Mouse (Mus musculus) intestine, postnatal 0 days (tissue): Measurements from ENCODE around the gene Fam72a. TPM values are rescaled to one million over a fixed set of nuclear protein-coding genes. Genes with fewer than 3 reads are reported as not detected.
"Not testable (repeated sequence)": the region's sequence is repeated elsewhere in the genome, so short reads cannot be mapped to it uniquely, and the experiment has no call there.

ENCODE experiments used
- ATAC-seq: fragments of 200-750 bp; cut with Nextera tagmentation; 2 replicates; pipeline ENCODE4 v1.8.0; 2017; ENCODE audit warnings: mild to moderate bottlenecking, moderate TSS enrichment, moderate library complexity
- H3K27ac ChIP-seq: fragments of 300-500 bp; sonication (generic); 2 replicates; pipeline ENCODE4 v1.5.1; 2014; ENCODE audit warnings: mild to moderate bottlenecking, low read depth, low read length, moderate library complexity
- H3K27me3 ChIP-seq: fragments of 300-500 bp; sonication (generic); replicated peaks from 2 replicates; pipeline ENCODE4 v1.6.1; 2014; ENCODE audit warnings: low read length, mixed read lengths; ENCODE audit not compliant: control insufficient read depth, insufficient read depth
- H3K36me3 ChIP-seq: fragments of 300-500 bp; sonication (generic); 2 replicates; pipeline ENCODE4 v1.6.1; 2014; ENCODE audit warnings: mild to moderate bottlenecking, moderate library complexity; ENCODE audit not compliant: control insufficient read depth, insufficient read depth
- H3K4me1 ChIP-seq: fragments of 300-500 bp; sonication (generic); replicated peaks from 2 replicates; pipeline ENCODE4 v1.6.1; 2014; ENCODE audit warnings: antibody characterized with exemption, low read length, mixed read lengths; ENCODE audit not compliant: control insufficient read depth, insufficient read depth
- H3K4me2 ChIP-seq: fragments of 300-500 bp; sonication (generic); replicated peaks from 2 replicates; pipeline ENCODE4 v1.6.1; 2014; ENCODE audit warnings: low read depth, mild to moderate bottlenecking, moderate library complexity
- H3K4me3 ChIP-seq: fragments of 300-500 bp; sonication (generic); 2 replicates; pipeline ENCODE4 v1.5.1; 2014; ENCODE audit warnings: low read depth, low read length
- H3K9ac ChIP-seq: fragments of 300-500 bp; sonication (generic); 2 replicates; pipeline ENCODE4 v1.6.1; 2014; ENCODE audit warnings: mild to moderate bottlenecking, low read depth, low read length
- H3K9me3 ChIP-seq: fragments of 300-500 bp; sonication (generic); 2 replicates; pipeline ENCODE4 v1.6.1; 2016; ENCODE audit warnings: mixed run types; ENCODE audit not compliant: control insufficient read depth
- CTCF ChIP-seq: sonication (generic); IDR thresholded peaks from 2 replicates; pipeline ENCODE4 v1.5.1; 2016; ENCODE audit warnings: low read depth, mild to moderate bottlenecking, control low read depth, antibody characterized with exemption, moderate library complexity
- WGBS: fragments of 180-500 bp; shearing (Covaris S2); extraction: QIAGEN DNeasy Blood & Tissue Kit; methylation state at CpG from one replicate; pipeline ENCODE4 v1.1.7; 2014; 5-methylcytosine and 5-hydroxymethylcytosine counted together
- polyA plus RNA-seq: library from polyadenylated mRNA; unstranded; fragments of >200 nt; fragmentation: Nextera tagmentation; extraction: Ambion mirVana; gene quantifications from 2 replicates; pipeline ENCODE4 v1.2.1, GENCODE M21; 2015

Fam72a gene
- polyA plus RNA-seq, 1 experiment from 2014 or later = 1.1 TPM

- no peak for TF ChIP-seq CTCF
- no peak for ATAC-seq
- Histone ChIP-seq H3K9me3 (no peaks in the 10 kb centered on the region), H3K27ac (no peak overlapping the region), H3K4me2 (no peak overlapping the region), H3K4me3 (no peak overlapping the region), H3K4me1 (no peaks in the 10 kb centered on the region), H3K27me3 (no peaks in the 10 kb centered on the region), H3K9ac (no peak overlapping the region), H3K36me3 (no peaks in the 10 kb centered on the region)
- WGBS = 89% methylated on average over 2 of the region's 2 CpGs
Measured at GRCm38 (mm10) chr1:131551956-131552355, 24.3 kb downstream of the Fam72a start.

GRCm38 (mm10) chr1:131553428-131553827 is 25.7 kb downstream of the Fam72a start:
- H3K9me3 ChIP-seq = no peaks in the 10 kb centered on the region
- no peak overlapping the region for H3K4me2 ChIP-seq
- no peaks in the 10 kb centered on the region for H3K27me3 ChIP-seq
- no peak overlapping the region for H3K9ac ChIP-seq
- TF ChIP-seq CTCF = no peak
- no peaks in the 10 kb centered on the region for H3K36me3 ChIP-seq
- ATAC-seq = no peak
- H3K4me1 ChIP-seq = no peaks in the 10 kb centered on the region
- H3K27ac ChIP-seq = no peak overlapping the region
- H3K4me3 ChIP-seq = no peak overlapping the region

GRCm38 (mm10) chr1:131555042-131555812 is 27.5 kb downstream of the Fam72a start:
- H3K27ac ChIP-seq = no peak overlapping the region
- no peaks in the 10 kb centered on the region for H3K9me3 ChIP-seq
- peak; percentile 98 for TF ChIP-seq CTCF
- H3K36me3 ChIP-seq = no peaks in the 10 kb centered on the region
- 5% methylated on average over 13 of the region's 13 CpGs for WGBS
- peak; percentile 65; the same call in 1 of the 2 replicates for ATAC-seq
- H3K4me2 ChIP-seq = peak overlapping the region; percentile 37; the same call in 1 of the 2 replicates
- no peaks in the 10 kb centered on the region for H3K27me3 ChIP-seq
- no peak overlapping the region for H3K4me3 ChIP-seq
- H3K9ac ChIP-seq = no peak overlapping the region
- no peaks in the 10 kb centered on the region for H3K4me1 ChIP-seq

- no peaks in the 10 kb centered on the region for H3K36me3 ChIP-seq
Measured at GRCm38 (mm10) chr1:131560500-131560899, 32.8 kb downstream of the Fam72a start.

GRCm38 (mm10) chr1:131562081-131562480 is 34.4 kb downstream of the Fam72a start:
- 92% methylated on average over 2 of the region's 2 CpGs for WGBS
- no peak for TF ChIP-seq CTCF
- no peak overlapping the region for H3K4me3 ChIP-seq
- H3K27me3 ChIP-seq = no peaks in the 10 kb centered on the region
- no peaks in the 10 kb centered on the region for H3K4me1 ChIP-seq
- H3K9me3 ChIP-seq = no peaks in the 10 kb centered on the region
- no peak overlapping the region for H3K4me2 ChIP-seq
- H3K36me3 ChIP-seq = no peaks in the 10 kb centered on the region
- H3K27ac ChIP-seq = no peak overlapping the region
- no peak overlapping the region for H3K9ac ChIP-seq
- ATAC-seq = no peak

More at GRCm38 (mm10) chr1:131560500-131560899, 32.8 kb downstream of the Fam72a start:
- Histone ChIP-seq H3K9ac (no peak overlapping the region), H3K27ac (no peak overlapping the region), H3K27me3 (no peaks in the 10 kb centered on the region), H3K4me1 (no peaks in the 10 kb centered on the region), H3K4me2 (no peak overlapping the region), H3K9me3 (no peaks in the 10 kb centered on the region), H3K4me3 (no peak overlapping the region)
- no peak for TF ChIP-seq CTCF
- no peak for ATAC-seq

- TF ChIP-seq CTCF = peak; percentile 44
- H3K27me3 ChIP-seq, ATAC-seq: not testable (repeated sequence)
Measured at GRCm38 (mm10) chr1:131566056-131566455, 38.4 kb downstream of the Fam72a start.

More at GRCm38 (mm10) chr1:131566056-131566455, 38.4 kb downstream of the Fam72a start:
- not testable (repeated sequence) for H3K9ac ChIP-seq, H3K4me3 ChIP-seq, H3K27ac ChIP-seq, H3K36me3 ChIP-seq, H3K4me1 ChIP-seq, H3K9me3 ChIP-seq, H3K4me2 ChIP-seq
- WGBS = 48% methylated on average over 11 of the region's 11 CpGs
